Mouse (Mus musculus): ENCODE results near the gene Crk.
"Not testable (repeated sequence)": the region's sequence is repeated elsewhere in the genome, so short reads cannot be mapped to it uniquely, and the experiment has no call there.

Gene Crk

DNA sequence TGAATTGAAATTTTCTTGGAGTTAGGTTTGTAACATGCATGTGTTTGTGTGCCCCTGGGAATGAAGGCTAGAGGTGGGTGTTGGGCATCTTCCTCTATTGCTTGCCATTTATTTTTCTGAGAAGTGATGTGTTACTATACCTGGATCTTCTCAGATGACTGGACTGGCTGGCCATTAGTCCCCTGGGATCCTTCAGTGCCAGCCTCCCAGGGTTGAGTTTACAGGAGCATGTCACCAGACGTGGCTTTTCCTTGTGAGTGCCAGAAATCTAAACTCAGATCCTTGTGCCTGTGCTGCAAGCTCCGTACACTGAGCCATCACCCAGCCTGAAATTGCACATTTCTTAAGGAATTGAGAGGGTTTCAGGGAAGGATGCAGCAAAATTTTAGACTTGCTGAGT is 5.9 kb downstream of the Crk start:
- DNase-seq (ENCODE audit: low read depth): no peak

GRCm38 (mm10) chr11:75687343-75687993 is 8.4 kb downstream of the Crk start:
- DNase-seq (ENCODE audit: low read depth): peak; percentile 85

DNA sequence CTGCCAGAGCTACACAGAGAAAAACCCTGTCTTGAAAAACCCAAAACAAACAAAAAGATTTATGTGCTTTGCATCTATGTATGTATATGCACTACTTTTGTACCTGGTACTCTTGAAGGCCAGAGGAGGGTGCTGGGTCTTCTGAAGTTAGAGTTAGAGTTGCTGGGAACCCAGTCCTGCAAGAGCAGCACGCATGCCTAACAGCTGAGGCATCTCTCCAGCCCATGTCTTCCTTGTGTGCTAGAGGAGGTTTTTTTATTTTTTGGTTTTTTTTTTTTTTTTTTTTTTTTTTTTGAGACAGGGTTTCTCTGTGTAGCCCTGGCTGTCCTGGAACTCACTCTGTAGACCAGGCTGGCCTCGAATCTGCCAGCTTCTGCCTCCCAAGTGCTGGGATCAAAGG is 9.1 kb downstream of the Crk start:
- peak; percentile 62 for DNase-seq (ENCODE audit: low read depth)

DNA sequence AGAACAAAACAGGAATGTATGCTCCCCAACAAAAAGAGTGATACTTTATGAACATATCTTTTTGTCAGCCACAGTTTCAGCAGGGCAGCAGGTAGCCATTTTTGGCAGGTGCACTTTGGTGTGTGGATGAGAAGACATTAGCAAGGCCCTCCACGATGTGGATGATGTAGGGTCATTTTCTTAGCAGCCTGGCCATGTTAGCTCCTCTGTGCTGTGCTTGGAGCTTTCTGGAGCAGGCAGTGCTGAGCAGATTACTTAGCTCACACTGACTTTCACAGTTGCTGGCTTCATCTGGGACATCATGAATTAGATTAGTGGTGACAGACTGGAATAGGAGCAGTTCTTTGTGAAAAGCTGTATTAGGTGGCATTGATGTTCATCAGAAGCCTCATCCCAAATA is 10.9 kb downstream of the Crk start:
- no peak for DNase-seq (ENCODE audit: low read depth)

DNA sequence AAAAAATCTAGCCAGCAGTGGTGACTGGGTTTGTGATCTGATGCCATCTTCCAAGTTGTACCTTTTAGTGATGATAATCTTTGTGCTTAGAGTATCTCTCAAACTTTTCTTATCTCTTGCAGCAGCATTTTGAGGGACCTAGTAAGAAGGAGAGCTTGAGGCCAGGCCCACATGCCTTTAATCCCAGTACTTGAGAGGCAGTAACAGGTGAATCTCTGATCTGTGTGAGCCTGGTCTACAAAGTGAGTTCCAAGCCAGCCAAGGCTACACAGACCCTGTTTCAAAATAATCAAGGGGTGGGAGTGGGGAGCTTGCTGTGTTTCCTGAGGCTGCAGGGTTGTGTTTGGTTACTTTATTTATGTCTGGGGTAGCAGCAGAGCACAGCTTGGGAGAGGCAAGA is 12.0 kb downstream of the Crk start:
- no peak for DNase-seq (ENCODE audit: low read depth)

DNA sequence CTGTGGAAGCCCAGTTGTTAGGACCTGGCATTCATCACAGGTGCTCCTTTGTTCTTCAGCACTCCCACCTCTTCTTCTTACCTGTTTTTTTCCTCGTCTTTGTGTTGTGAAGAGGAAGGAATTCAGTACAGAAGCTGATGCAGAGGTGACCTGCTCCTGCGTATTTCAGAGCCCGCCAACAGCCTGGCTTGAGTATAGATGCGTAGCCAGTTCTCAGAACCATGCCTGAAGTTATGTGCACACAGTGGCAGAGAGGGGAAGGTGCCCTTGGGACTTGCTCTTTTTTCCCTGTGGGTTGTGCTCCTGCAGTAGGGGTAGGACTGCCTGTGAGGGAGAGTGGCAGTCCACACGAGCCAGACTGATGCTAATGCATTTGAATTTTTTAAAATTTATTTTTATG is 14.5 kb downstream of the Crk start:
- DNase-seq (ENCODE audit: low read depth): no peak

GRCm38 (mm10) chr11:75697464-75697863 is 18.4 kb downstream of the Crk start:
- DNase-seq (ENCODE audit: low read depth): not testable (repeated sequence)

- DNase-seq (ENCODE audit: low read depth): no peak
Measured at GRCm38 (mm10) chr11:75700557-75700956, 21.5 kb downstream of the Crk start.

- DNase-seq (ENCODE audit: low read depth): no peak
Measured at GRCm38 (mm10) chr11:75702761-75703160, 23.7 kb downstream of the Crk start.

DNA sequence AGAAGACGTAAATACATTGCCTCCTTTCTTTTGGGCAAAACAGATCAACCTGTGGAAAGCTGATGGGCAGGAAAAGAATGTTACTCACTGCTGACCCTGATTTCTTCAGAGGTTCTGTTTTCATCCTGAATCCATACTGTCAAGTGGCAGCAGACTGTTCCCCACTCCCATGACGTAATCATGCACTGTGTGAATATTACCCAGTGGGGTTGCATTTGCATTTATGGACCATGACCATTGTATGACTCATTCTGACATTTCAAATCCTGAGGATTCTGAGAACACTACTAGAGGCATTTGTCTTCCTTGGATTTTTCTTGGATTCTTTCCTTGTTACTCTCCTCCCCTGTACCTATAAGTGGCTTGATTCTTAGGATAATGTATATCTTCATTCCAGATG is 24.7 kb downstream of the Crk start:
- peak; percentile 72 for DNase-seq (ENCODE audit: low read depth)

- peak; percentile 65 for DNase-seq (ENCODE audit: low read depth)
Measured at GRCm38 (mm10) chr11:75713949-75714348, 34.9 kb downstream of the Crk start.

- no peak for DNase-seq (ENCODE audit: low read depth)
Measured at GRCm38 (mm10) chr11:75715556-75715955, 36.5 kb downstream of the Crk start.

GRCm38 (mm10) chr11:75716661-75717325 is 37.7 kb downstream of the Crk start:
- peak; percentile 53 for DNase-seq (ENCODE audit: low read depth)

DNA sequence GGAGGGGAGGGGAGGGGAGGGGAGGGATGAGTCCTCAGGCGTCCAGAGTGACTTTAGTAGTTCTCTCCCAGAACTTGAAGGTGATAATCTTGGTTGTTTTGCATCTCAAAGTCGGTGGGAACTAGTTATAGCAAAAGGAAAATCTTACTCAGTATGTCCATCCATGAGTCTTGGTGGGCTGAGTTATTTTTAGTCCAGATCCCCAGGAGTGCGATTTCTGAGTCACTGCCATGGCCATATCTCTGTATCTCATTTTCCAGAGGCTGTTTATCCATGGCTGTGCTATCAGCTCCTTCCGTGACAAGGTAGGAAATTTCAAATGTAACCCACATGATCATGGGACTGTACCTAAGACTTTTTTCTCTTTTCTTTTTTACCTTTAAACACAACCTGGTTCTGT is 43.3 kb downstream of the Crk start:
- peak; percentile 69 for DNase-seq (ENCODE audit: low read depth)

DNA sequence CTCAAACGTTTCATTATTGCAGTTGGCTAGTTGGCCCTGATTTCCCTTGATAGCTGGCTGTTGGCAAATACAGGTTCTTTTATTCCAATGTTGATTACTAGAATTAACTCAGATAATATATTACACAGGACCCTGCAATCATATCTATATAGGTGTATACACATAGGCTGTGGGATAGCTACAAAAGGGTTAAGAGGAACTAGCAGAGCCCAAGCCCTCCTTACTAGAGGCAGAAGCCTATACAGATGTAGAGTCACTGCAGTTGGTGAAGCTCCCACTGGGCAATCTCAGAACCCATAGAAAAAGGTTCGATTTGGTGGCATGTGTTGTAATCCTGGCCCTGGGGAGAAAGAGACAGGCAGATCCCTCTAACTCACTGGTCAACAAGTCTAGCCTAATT is 48.1 kb downstream of the Crk start:
- DNase-seq (ENCODE audit: low read depth): no peak

DNA sequence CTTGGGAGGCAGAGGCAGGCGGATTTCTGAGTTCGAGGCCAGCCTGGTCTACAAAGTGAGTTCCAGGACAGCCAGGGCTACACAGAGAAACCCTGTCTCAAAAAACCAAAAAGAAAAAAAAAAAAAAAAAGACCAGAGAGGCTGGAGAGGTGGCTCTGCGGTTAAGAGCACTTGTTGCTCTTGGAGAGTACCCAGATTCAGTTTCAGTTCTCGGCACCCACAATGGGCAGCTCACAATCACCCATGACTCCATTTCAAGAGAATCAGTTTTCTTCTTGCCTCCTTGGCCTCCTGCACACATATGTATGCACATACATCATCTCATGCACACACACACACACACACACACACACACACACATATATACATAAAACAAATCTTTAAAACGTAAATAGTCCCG is 48.6 kb downstream of the Crk start:
- DNase-seq (ENCODE audit: low read depth): not testable (repeated sequence)

GRCm38 (mm10) chr11:75732434-75733226 is 53.6 kb downstream of the Crk start, which contains the start of gene Ywhae:
Ywhae (plus strand) TSS chr11:75732869.
- DNase-seq (ENCODE audit: low read depth): peak; percentile 96

- DNase-seq (ENCODE audit: low read depth): peak; percentile 77
Measured at GRCm38 (mm10) chr11:75733227-75733940, 54.3 kb downstream of the Crk start.

DNA sequence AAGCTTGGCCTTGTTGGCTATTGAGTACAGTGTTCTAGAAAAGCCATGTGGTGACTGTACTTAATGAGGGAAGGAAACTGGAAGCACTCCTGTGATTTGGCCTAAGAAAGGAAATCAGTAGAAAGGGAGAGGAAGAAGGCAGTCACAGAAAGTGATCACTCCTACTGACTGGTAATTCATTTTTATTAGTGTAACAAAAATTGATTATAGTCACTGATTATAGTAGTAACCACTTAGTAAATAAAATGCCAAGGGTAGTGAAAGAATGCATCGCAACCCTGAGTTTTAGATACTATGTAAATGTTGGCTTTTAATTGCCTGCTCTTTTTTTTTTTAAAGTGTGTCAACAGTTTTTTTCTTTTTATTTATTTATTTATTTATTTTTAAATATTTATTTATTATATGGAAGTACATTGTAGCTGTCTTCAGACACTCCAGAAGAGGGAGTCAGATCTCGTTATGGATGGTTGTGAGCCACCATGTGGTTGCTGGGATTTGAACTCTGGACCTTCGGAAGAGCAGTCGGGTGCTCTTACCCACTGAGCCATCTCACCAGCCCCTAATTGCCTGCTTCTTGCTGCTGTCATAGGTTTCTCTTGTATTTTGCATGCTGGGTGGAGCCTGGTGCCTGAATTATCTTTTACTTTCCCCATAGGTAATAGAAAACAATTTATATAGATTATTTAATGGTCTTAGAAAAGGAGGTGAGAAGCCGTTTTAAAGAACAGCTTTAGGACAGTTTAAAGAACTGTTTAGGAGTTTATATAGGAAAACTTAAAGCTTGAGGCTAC is 56.6 kb downstream of the Crk start:
- DNase-seq (ENCODE audit: low read depth): no peak

GRCm38 (mm10) chr11:75736978-75737377 is 57.9 kb downstream of the Crk start:
- DNase-seq (ENCODE audit: low read depth): peak; percentile 68

DNA sequence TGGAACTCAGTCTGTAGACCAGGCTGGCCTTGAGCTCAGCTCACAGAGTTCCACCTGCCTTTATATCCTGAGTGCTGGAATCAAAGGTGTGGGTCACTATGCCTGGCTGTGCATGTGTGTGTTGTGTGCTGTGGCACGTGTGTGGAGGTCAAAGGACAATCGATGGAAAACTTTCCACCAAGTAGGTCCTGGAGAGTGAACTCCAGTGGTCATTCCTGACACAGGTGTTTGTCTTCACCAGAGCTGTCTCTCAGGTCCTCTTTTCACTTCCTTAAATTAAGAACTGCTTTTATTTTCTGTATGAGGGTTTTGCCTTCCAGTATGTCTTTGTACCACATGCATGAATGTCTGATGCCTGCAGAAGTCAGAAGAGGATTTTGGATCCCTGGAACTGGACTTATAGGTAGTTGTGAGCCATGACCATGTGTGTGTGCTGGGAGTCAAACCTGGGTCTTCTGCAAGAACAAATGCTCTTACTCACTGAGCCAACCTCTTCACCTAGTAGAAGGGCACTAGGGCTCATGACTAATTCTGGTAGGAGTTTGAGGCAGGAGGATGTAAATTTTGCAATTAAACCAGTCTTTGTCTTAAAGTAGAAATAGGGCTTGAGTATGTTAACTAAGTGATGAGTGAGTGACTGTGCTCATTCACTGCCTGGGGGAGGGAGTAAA is 58.9 kb downstream of the Crk start:
- no peak for DNase-seq (ENCODE audit: low read depth)
